Mouse (Mus musculus) gastrocnemius, adult 2 months (tissue): ENCODE measurements around the gene Gm11096. TPM values are rescaled to one million over a fixed set of nuclear protein-coding genes. Genes with fewer than 3 reads are reported as not detected.
A peak's percentile ranks its signal among the peaks of the same experiment; 100 is the strongest.

ENCODE experiments used
- DNase-seq: peaks from one replicate; pipeline ENCODE4 v3.0.0; 2022
- H3K27ac ChIP-seq: fragments of 200-600 bp; 2 replicates; pipeline ENCODE4 v1.8.1; 2022; ENCODE audit warnings: mild to moderate bottlenecking
- H3K4me3 ChIP-seq: fragments of 200-600 bp; 2 replicates; pipeline ENCODE4 v1.8.1; 2022; ENCODE audit warnings: mild to moderate bottlenecking, moderate library complexity
- CTCF ChIP-seq: fragments of 200-600 bp; IDR thresholded peaks from 2 replicates; pipeline ENCODE4 v1.8.1; 2022; ENCODE audit warnings: antibody characterized with exemption, mild to moderate bottlenecking, moderate library complexity
- intact Hi-C: fragments of 180-260 bp; cut with DNase I; formaldehyde crosslinking; loops from one replicate; pipeline ENCODE4 v1.15.1; 2025
- total RNA-seq, 2 experiments: library from RNA; stranded (reverse); gene quantifications; 2 replicates each; pipeline ENCODE4 v1.2.3; 2021

The Gm11096 gene
- total RNA-seq, 2 experiments from 2014 or later, result not detected

DNA sequence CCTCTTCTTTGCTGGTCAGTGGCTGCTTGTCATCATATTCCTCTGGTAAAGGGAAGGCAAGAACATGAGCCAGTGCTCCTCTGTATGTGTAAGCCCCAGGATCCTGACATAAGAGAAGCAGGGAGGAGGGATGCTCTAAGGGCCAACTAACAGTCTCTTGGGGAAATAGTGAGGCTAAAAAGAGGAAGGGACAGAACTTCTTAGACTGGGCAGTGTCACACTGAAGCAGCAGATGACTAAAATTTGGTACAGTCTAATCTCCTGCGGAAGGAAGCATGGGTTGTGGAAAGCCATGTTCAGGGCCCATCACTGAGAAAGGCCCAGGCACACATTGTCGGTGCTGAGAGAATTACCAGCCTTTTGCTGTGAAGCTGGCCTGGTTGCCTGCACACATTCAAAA lies 8.8 kb upstream of the Gm11096 start:
- H3K27ac ChIP-seq, result no peak overlapping the region
- TF ChIP-seq CTCF, result no peak
- DNase-seq, result no peak
- no peak overlapping the region for H3K4me3 ChIP-seq
- intact Hi-C loops, result no loop called here

DNA sequence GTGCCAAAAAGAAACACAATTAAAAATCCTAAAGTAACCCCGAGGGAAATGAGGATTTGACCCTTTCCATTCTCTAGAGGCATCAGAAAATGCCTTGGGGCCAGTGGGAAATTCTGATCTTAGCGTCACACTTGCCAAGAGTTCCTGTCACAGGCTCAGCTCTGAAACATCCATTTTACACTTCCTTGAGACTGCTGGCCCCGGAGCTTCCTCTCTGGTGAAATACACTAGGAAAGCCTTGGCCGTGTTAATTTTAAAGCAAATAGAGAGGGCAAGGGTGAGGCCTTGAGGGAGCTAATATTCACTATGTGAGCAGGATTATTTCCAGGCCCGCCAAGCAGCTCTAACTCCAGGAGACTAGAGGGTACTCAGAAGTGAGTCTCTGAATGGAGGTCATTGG lies 8.4 kb upstream of the Gm11096 start:
- peak overlapping the region; percentile 32; the same call in 1 of the 2 replicates for H3K27ac ChIP-seq
- no peak for DNase-seq
- intact Hi-C loops, result no loop called here

DNA sequence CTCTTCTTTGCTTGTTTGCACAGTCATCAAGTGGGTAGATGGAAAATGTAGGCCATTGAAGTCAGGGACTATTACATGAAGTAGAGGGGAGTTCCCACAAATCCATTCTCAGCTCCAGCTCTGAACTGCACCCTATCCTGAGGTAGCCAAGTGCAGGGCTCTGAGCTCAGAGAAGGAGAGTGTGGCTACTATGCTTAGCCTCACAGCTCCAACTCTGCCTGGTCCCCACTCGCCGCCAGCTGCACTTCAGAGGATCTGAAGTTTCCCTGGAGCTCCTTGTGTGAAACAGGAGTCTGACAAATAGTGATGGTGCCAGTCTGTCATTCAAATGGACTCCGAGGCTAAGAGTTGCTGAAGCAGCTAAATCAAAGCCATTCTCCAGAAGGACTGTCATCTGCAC lies 13.7 kb downstream of the Gm11096 start:
- TF ChIP-seq CTCF, result no peak
- no peak overlapping the region for H3K27ac ChIP-seq

More for the DNA sequence above, 8.4 kb upstream of the Gm11096 start:
- no peak for TF ChIP-seq CTCF
- H3K4me3 ChIP-seq, result no peak overlapping the region

DNA sequence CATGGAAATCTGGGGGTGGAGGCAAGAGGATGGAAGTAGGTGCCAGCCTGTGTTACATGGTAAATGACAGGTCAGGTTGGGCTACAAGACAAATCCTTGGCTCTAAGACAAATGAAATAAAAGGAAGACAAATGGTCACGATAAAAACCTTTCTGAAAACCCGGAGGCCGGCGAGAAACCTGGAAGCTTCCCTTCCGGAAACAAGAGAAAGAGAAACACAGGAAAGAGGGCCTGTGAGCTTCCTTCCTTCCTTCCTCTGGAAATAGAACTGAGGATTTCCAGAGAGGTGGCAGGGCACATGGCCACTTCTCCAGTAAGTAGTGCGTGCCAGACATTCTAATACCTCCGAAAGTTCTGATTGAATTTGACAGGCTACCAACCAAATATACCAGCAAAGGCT lies 14.4 kb downstream of the Gm11096 start:
- no peak overlapping the region for H3K27ac ChIP-seq
- no peak overlapping the region for H3K4me3 ChIP-seq
- no peak for DNase-seq
- TF ChIP-seq CTCF, result no peak
- intact Hi-C loops, result no loop called here

More for the DNA sequence above, 13.7 kb downstream of the Gm11096 start:
- H3K4me3 ChIP-seq, result no peak overlapping the region
- intact Hi-C loops, result no loop called here
- DNase-seq, result peak; percentile 26

DNA sequence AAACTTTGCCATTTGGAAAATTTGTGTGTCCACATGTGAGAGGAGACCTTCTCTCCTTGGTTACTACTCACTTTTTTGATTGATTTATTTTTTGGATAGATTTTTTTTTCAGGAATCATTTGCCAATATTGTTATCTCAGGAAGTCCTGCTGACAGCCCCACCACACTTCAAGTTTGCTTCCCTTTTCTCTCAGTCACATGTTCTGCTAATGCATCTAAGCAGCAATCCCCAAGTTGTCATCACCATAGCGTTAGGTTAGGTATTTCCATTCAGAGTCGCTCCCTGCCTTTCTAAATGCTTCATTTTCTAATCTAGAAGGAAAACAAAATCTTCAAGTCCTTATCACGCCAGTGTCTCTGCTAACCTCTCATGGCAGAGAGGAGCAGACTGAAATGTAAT lies 17.8 kb downstream of the Gm11096 start:
- DNase-seq, result no peak
- H3K27ac ChIP-seq, result no peak overlapping the region
- intact Hi-C loops, result no loop called here
- no peak overlapping the region for H3K4me3 ChIP-seq
- no peak for TF ChIP-seq CTCF

DNA sequence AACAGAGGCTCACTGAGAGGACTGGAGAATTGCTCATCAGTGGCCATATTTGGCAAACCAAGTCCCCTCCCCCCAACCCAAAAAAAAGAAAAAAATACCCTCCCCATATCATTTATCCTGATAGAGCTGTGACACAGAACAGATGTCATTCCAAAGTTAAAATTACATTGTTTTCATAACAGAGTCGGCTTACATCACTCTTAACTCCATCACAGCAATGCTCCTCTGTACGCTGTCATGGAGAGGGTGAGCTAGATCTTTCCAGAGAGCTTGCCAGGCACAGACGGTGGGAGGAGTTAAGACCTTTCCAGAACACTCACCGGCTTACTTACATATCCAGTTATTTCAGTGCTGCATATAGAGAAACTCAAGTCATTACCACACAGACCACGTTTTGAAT lies 27.4 kb downstream of the Gm11096 start:
- peak; percentile 30 for DNase-seq
- intact Hi-C loops, result no loop called here
- H3K4me3 ChIP-seq, result no peak overlapping the region
- H3K27ac ChIP-seq, result no peak overlapping the region
- no peak for TF ChIP-seq CTCF

DNA sequence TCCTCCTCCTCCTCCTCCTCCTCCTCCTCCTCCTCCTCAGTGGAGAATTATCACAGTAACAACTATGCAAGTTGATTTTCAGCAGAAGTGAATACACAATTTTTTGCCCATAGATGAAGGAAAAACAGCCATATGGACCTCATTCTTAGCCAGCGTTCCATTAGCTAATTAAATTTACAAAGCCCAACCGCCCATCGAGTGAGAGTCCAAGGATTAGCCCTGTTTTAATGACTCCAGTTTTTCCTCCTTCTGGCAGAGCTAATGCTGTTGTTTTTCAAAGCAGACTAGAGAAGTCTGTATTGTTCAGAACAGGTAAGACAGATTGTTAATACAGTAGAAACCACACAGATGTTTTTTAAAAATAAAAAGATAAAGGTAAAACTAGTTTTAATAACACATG lies 31.8 kb downstream of the Gm11096 start:
- DNase-seq, result no peak
- Histone ChIP-seq H3K27ac (no peak overlapping the region), H3K4me3 (no peak overlapping the region)
- intact Hi-C loops, result no loop called here
- TF ChIP-seq CTCF, result no peak

DNA sequence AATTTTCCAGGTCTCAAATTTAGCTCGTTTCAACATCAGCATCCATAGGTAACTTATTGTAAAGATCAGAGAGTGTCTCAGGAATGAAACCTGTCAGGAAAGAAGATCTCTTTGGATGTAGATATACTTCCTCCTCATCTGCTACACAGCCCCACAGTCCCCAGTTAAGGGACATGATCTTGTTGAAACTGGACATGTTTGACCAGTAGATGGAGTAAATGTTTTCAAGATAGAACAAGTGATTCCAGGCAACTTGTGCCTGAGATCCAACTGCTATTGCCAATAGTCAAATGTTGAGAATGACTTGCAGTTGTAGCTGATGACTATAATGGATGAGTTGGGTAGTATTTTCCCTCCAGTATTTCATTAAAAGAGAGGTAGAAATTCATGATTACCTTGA lies 35.9 kb downstream of the Gm11096 start:
- no peak for DNase-seq
- H3K27ac ChIP-seq, result no peak overlapping the region
- no peak overlapping the region for H3K4me3 ChIP-seq
- intact Hi-C loops, result loop anchor here (5.0 kb wide), 1 partner anchor 310 kb away; no protein-coding TSS in a partner anchor
- TF ChIP-seq CTCF, result peak; percentile 55

DNA sequence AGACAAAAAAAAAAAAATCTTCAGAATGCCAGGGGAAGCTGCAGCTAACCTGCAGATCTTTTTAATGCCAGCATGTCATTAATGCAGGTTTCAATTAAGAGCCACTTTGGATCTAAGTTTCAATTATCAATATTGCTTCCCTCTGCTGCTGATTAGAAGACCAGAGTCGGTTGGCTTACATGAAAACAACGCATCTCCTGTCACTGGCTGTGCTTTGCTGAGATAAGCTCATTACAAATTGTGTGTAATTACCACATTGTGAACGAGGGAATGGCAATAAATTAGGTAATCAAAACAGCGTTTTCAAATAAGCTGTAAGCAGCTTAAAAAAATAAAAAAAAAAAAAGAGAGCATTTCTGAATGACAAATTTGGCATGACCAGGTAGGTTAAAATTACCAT lies 38.2 kb downstream of the Gm11096 start:
- no peak for DNase-seq
- intact Hi-C loops, result loop anchor here (5.0 to 10.0 kb wide), 2 partner anchors 185 to 307 kb away; no protein-coding TSS in a partner anchor
- no peak overlapping the region for H3K4me3 ChIP-seq
- no peak for TF ChIP-seq CTCF
- peak overlapping the region; percentile 85; the same call in 1 of the 2 replicates for H3K27ac ChIP-seq

DNA sequence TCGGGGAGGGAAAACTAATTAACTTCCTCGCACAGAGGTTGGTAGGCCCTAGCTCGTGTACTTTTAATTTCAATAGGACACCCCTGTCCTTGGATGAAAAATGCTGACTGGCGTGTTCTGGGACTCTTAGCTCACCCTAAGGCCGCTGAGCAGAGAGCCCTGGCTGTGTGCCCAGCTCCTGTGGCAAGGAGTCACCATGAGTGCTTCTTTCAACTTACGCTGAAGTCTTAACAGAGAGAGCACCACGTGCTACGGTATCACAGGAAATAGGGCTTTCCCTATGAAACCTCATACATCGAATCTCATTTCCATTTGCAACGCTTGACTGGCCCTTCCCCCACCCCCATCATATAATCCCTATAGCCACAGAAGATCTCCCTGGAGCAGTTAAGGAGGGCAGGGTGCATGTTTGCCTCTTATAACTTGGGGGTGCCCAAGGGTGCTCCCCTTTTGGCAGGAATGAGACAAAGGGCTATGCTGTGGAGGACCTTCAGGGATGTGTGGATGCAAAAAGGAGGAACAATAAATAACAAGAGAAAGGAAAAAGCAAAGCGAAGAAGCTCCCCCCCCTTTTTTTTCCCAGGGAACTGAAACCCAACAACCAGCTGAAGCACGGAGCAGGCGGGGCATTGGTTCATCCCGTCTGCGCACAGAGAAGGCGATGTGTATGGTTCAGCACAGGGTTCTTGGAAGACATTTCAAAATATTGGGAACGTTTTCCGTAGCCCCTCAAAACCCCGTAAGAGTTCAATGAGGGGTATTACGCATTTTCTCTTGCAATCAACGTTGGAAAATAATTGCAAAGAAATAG lies 39.0 kb downstream of the Gm11096 start:
- intact Hi-C loops, result loop anchor here (10.0 kb wide), 1 partner anchor 184 kb away; no protein-coding TSS in a partner anchor
- TF ChIP-seq CTCF, result no peak
- Histone ChIP-seq H3K27ac (peak overlapping the region; percentile 85), H3K4me3 (peak overlapping the region; percentile 32)
- DNase-seq, result peak; percentile 87

DNA sequence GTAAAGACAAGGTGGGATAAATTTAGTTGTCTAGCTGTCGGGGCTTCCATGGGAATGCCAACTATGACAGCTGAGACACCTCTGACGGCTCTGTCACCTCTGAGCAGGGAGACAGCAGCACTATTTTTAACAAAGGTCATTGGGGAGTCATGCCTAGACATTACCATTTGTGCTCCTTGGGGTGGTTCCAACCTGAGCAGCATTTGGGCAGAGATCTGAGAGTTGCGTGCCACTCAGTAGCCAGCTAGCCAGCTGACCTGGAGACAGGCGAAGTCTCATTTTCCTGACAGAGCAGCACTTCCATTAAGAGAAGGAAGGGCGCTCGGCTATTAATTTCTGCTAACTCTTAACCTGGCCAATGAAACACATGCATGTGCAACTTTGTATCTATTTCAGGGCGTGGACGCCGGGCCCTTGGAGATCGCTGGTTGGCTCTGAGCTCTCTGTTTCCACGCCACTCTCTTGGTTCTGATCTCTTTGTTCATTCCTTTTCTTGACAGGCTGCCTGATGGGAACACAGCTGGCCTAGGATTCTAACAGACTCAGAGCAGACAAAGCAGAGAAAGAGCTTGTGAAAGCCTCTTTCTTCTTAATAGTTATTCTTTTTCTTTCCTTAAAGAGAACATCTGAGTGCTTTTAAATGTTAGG lies 40.4 kb downstream of the Gm11096 start:
- intact Hi-C loops, result loop anchor here (10.0 kb wide), 1 partner anchor 183 kb away; no protein-coding TSS in a partner anchor

DNA sequence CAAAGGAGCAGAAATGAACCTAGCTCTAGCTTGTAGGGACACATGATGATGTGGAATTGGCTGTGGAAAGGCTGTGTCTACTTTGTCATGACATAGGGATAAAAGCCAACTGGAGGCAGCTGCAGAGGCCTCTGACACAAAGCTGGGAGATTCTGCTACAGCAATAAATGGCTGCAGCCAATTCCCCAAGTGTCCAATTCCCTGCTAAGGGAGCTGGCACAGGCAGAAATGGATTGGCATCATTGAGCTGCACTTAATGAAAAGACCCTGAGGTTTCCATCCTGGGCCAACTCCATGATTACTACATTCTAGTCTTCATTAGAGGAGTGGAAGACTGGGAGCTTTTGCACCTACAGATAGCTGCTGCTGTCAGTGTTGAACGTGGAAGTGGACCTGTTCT lies 44.8 kb downstream of the Gm11096 start:
- DNase-seq, result no peak
- intact Hi-C loops, result loop anchor here (10.0 kb wide), 1 partner anchor 178 kb away; no protein-coding TSS in a partner anchor
- H3K4me3 ChIP-seq, result no peak overlapping the region
- H3K27ac ChIP-seq, result no peak overlapping the region
- TF ChIP-seq CTCF, result no peak

More for the DNA sequence above, 40.4 kb downstream of the Gm11096 start:
- peak; percentile 89 for DNase-seq
- peak overlapping the region; percentile 5; the same call in 1 of the 2 replicates for H3K4me3 ChIP-seq
- no peak for TF ChIP-seq CTCF
- peak overlapping the region; percentile 85 for H3K27ac ChIP-seq
